Mouse (Mus musculus) gastrocnemius, adult 8-10 months (tissue): ENCODE results near the gene Megf11. TPM values are rescaled to one million over a fixed set of nuclear protein-coding genes. Genes with fewer than 3 reads are reported as not detected.

Experiments
- DNase-seq, 2 experiments: peaks; one replicate each; pipeline ENCODE4 v3.0.0; 2022; ENCODE audit warnings: low spot score in 2 of 2
- total RNA-seq, 4 experiments: library from RNA; stranded (reverse); gene quantifications; 2 replicates each; pipeline ENCODE4 v1.2.4; 2022

Gene Megf11
- total RNA-seq, 4 experiments from 2014 or later = 0.05 to 0.13 (median 0.07) TPM

GRCm38 (mm10) chr9:64393914-64394596 is 8.6 kb downstream of the Megf11 start:
- peak; percentile 46 to 49 for DNase-seq

GRCm38 (mm10) chr9:64395238-64395920 is 10.0 kb downstream of the Megf11 start:
- no peak for DNase-seq

- no peak for DNase-seq
These were observed 11.7 kb downstream of the Megf11 start for GRCm38 (mm10) chr9:64397108-64397507.

- DNase-seq = no peak
These were observed 13.7 kb downstream of the Megf11 start for GRCm38 (mm10) chr9:64399121-64399520.

- no peak for DNase-seq
These were observed 16.7 kb downstream of the Megf11 start for GRCm38 (mm10) chr9:64402141-64402540.

GRCm38 (mm10) chr9:64406841-64407240 is 21.4 kb downstream of the Megf11 start:
- no peak for DNase-seq

GRCm38 (mm10) chr9:64407390-64407970 is 22.1 kb downstream of the Megf11 start:
- peak in 1 of 2 experiments; percentile 2 for DNase-seq

GRCm38 (mm10) chr9:64408821-64409220 is 23.4 kb downstream of the Megf11 start:
- no peak for DNase-seq

GRCm38 (mm10) chr9:64420471-64420870 is 35.0 kb downstream of the Megf11 start:
- DNase-seq = no peak

GRCm38 (mm10) chr9:64421986-64422616 is 36.7 kb downstream of the Megf11 start:
- DNase-seq = no peak

GRCm38 (mm10) chr9:64423912-64424311 is 38.5 kb downstream of the Megf11 start:
- DNase-seq = no peak

GRCm38 (mm10) chr9:64436121-64436520 is 50.7 kb downstream of the Megf11 start:
- DNase-seq = no peak

- DNase-seq = no peak
These were observed 54.7 kb downstream of the Megf11 start for GRCm38 (mm10) chr9:64440101-64440500.

GRCm38 (mm10) chr9:64445981-64446380 is 60.6 kb downstream of the Megf11 start:
- no peak for DNase-seq

- DNase-seq = no peak
These were observed 61.6 kb downstream of the Megf11 start for GRCm38 (mm10) chr9:64447070-64447469.

GRCm38 (mm10) chr9:64447522-64447921 is 62.1 kb downstream of the Megf11 start:
- no peak for DNase-seq

GRCm38 (mm10) chr9:64452769-64453168 is 67.3 kb downstream of the Megf11 start:
- no peak for DNase-seq

GRCm38 (mm10) chr9:64454196-64454595 is 68.8 kb downstream of the Megf11 start:
- DNase-seq = no peak

GRCm38 (mm10) chr9:64455910-64456309 is 70.5 kb downstream of the Megf11 start:
- DNase-seq = no peak

GRCm38 (mm10) chr9:64457596-64457995 is 72.2 kb downstream of the Megf11 start:
- no peak for DNase-seq

GRCm38 (mm10) chr9:64461568-64462308 is 76.3 kb downstream of the Megf11 start:
- DNase-seq = no peak
